Mouse (Mus musculus): ENCODE measurements around the gene Tmem254c.
"Not testable (repeated sequence)": the region's sequence is repeated elsewhere in the genome, so short reads cannot be mapped to it uniquely, and the experiment has no call there.

The Tmem254c gene

GRCm38 (mm10) chr14:26067325-26067633, at the start of gene Tmem254c:
TSS of gene Tmem254c (minus strand) at chr14:26067355.
- DNase-seq (ENCODE audit: low spot score), result not testable (repeated sequence)

- DNase-seq (ENCODE audit: low spot score), result not testable (repeated sequence)
Observed at GRCm38 (mm10) chr14:26097622-26098021, 30.5 kb upstream of the Tmem254c start.

- not testable (repeated sequence) for DNase-seq (ENCODE audit: low spot score)
Observed at GRCm38 (mm10) chr14:26081997-26082396, 14.8 kb upstream of the Tmem254c start, which contains the start of gene Cphx3. TSS of gene Cphx3 (plus strand) at chr14:26082297.

- DNase-seq (ENCODE audit: low spot score), result not testable (repeated sequence)
Observed at GRCm38 (mm10) chr14:26081216-26081615, 14.1 kb upstream of the Tmem254c start, which contains the start of gene Cphx2. TSS of gene Cphx2 (plus strand) at chr14:26081516.

GRCm38 (mm10) chr14:26076620-26077390, 9.7 kb upstream of the Tmem254c start:
- not testable (repeated sequence) for DNase-seq (ENCODE audit: low spot score)

GRCm38 (mm10) chr14:26066574-26067324, 406 bp downstream of the Tmem254c start:
- not testable (repeated sequence) for DNase-seq (ENCODE audit: low spot score)

DNA sequence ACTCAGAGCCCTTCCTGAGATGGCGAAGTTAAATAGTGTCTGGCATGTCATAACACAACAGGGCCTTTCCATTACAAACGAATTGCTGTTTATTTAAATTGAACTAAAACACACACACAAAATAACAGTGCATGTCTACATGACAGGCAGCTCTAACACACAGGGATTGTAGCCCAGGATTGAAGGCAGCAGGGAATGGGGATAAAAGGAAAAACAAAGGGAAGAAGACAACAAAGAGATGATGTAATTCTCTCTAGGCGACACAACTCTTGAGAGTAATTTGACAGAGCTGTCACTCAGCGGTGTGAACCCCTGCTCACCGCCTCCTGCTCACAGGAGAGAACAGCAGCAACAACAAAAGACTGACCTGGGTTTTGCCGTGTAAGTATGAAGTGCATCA, 7.8 kb downstream of the Tmem254c start:
- not testable (repeated sequence) for DNase-seq (ENCODE audit: low spot score)

DNA sequence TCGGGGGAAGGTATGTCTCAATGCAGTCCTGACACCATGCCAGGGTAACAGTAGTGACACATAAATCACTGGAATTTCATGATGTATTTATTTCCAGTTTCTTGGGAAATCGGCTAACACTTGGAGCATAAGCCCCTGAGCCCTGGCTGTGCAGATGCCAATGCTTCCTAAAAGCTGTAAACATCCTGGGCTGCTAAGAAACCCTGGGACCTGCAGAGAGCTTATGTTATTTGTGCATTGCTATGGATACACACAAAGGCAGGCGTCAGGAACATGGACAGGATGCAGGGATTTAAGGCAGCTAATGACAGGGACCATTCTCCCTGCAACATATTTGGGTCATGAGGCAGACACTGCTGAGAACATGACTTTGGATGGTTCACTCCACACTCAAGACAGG, 9.0 kb downstream of the Tmem254c start:
- DNase-seq (ENCODE audit: low spot score), result not testable (repeated sequence)

GRCm38 (mm10) chr14:26048767-26049166, 18.4 kb downstream of the Tmem254c start:
- not testable (repeated sequence) for DNase-seq (ENCODE audit: low spot score)

DNA sequence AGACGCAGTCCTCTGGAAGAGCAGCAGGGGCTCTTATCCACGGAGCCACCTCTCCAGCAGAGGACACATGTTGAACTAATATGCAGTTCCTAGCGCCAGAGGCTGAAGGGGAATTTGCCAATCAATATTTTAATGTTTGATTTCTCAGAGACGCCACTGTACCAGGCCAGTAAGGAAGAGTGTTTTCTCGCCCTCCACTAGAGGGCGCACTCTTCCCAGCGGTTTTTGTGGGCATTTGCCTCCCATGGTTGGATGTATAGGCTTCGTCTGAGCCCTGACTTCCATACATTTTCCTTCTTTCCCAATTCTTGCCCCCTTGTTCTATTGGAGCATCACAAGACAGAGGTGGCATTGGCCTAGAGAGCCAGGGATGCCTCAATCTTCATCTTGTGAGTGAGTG, 20.1 kb downstream of the Tmem254c start:
- not testable (repeated sequence) for DNase-seq (ENCODE audit: low spot score)

GRCm38 (mm10) chr14:26045007-26045406, 22.1 kb downstream of the Tmem254c start:
- not testable (repeated sequence) for DNase-seq (ENCODE audit: low spot score)

- not testable (repeated sequence) for DNase-seq (ENCODE audit: low spot score)
Observed at GRCm38 (mm10) chr14:26042611-26043010, 24.5 kb downstream of the Tmem254c start, which contains the start of gene Gm9780. TSS of gene Gm9780 (minus strand) at chr14:26042711.

DNA sequence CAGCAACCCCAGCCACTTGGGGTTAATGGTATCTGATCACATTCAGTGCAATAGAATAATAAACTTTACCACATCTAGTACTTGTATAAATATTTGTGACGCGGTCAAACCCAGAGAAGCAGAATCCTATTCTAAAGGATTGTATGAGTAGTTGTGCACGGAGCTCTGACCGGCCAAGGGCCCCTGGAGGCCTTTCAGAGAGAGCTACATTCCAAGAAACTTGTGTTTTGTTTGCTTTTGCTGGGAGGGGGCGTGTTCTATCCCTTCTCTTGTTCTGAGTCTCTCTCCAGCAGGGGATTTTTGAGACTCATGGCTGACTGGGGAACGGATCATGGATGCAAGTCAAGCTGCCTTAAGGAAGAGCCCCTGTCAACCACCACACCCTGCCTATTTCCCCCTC, 31.7 kb downstream of the Tmem254c start:
- not testable (repeated sequence) for DNase-seq (ENCODE audit: low spot score)

DNA sequence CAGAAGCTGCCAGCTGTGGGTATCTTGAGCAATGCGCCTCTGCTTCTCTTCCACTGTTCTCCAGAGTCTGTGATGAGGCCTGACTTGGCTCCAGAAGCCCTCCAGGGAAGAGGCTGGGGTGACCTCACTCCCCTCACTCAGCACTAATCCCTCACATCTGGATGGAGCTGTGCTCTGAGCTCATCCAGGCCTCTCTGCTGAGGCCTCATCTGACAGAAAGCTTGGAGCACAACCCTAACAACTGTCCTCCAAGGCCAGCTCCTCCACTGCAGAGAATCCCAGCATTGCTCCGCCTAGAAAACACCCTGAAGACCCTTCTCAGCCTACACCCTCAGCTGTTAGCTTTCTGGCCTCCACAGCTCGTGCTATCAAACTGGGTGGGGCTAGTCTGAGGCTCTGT, 32.8 kb downstream of the Tmem254c start:
- not testable (repeated sequence) for DNase-seq (ENCODE audit: low spot score)

DNA sequence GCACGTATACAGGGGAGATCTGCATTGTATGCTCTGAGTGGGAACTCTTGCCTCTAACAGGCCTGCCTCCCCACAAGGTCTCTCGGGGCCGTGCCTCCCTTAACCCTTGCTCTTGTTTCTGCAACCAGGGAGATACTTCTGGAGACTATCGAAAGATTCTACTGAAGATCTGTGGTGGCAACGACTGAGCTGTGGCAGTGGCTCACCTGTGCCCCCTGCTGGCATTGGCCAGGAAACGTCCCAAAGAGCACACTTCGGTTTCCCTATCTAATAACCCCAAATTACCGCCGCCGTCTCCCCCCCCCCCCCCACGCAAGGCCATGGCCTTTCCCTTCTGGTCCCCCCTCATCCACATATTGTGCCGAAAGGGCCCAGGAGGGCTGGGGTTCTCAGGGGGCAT, 41.5 kb downstream of the Tmem254c start:
- DNase-seq (ENCODE audit: low spot score), result not testable (repeated sequence)

DNA sequence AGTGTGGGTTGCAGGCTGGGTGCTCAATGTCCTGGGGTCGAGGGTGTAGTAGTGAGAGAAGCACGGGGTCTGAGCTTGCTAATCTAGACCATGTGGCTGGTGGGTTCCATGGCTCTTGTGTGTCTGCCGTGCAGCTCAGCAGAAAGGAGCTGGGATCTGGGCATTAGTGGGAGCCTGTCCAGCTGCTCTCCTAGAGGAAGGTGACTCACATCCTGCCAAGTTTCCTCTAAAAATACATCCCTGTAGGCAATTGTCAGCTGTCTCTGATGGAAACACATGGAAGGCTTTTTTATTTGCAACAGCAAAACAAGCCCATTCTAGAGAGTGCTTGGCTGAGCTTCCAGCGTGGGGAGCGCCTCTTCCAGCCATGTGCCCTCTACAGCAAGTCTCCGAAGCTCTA, 44.3 kb downstream of the Tmem254c start:
- not testable (repeated sequence) for DNase-seq (ENCODE audit: low spot score)

DNA sequence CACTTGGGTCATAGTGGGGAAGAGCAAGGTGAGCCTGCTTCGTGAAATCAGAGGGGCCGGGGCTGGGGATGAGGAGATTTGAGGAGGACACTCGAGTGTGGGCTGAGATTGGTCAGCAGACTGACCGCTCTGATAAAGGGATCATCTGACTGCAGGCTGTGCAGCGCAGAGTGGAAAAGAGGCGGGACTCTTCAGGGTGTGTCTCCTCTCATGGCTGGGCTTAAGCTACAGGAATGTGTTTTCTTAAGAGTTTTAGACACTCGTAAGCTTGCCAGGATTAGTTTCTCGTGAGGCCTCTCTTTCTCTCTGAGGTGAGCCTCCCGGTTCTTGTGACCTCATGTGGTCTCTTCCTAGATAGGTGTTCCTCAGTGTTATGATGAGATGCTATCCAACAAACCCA, 45.6 kb downstream of the Tmem254c start:
- not testable (repeated sequence) for DNase-seq (ENCODE audit: low spot score)

DNA sequence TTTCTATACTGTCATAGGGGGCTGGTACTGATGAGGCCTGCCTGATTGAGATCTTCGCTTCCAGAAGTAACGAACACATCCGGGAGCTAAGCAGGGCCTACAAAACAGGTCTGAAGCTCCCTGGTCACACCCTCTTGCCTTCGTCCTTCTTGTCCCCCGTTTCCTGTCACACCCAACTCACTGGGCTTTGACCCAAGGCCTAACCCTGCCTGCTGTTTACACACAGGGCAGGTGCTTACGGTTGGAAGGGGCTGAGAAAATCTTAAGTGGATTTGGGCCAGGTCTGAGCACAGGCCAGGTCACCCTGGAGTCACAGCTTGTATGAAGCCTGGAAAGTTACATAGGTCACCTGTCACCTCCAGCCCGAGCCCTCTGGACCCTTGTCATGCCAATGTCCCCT, 50.7 kb downstream of the Tmem254c start:
- not testable (repeated sequence) for DNase-seq (ENCODE audit: low spot score)

Measured in embryo, embryonic 10 days (tissue).